ENCODE assay signal across 8 mouse cellular contexts in genomic region chr8:105518436-105519313, GRCm38 (mm10). TPM values are rescaled to one million over a fixed set of nuclear protein-coding genes. Genes with fewer than 3 reads are reported as not detected.
DNase-seq lines count a peak whose midpoint lies in the region; ATAC-seq and TF ChIP-seq lines count a peak whose summit lies in the region.

Gene Hsd11b2, plus strand, starts transcription at chr8:105518755.

- H3K36me3 ChIP-seq in forebrain, embryonic 14.5 days (ENCODE audit: control insufficient read depth, insufficient read depth, low read length): peaks cover 12% of the 10 kb centered on the region
- 0 out of 2 replicates have a peak, but pooled peaks cover 3% of the 10 kb centered on the region for H3K36me3 ChIP-seq in hindbrain, embryonic 16.5 days (ENCODE audit: control insufficient read depth, insufficient read depth, low read length)
- H3K36me3 ChIP-seq in limb, embryonic 11.5 days (ENCODE audit: control insufficient read depth, insufficient read depth, low read length): peaks cover 11% of the 10 kb centered on the region; the same call in 1 of the 2 replicates
- peaks cover 18% of the 10 kb centered on the region for H3K36me3 ChIP-seq in midbrain, embryonic 10.5 days
- H3K36me3 ChIP-seq in spleen, adult 2 months (ENCODE audit: control insufficient read depth, insufficient read depth, low read length): peaks cover 8% of the 10 kb centered on the region

- H3K27me3 ChIP-seq in forebrain, embryonic 14.5 days (replicated peaks; ENCODE audit: control insufficient read depth, insufficient read depth, low read length): peaks cover 15% of the 10 kb centered on the region
- no peaks in the 10 kb centered on the region for H3K27me3 ChIP-seq in hindbrain, embryonic 16.5 days (replicated peaks; ENCODE audit: control insufficient read depth, insufficient read depth, low read length)
- no peaks in the 10 kb centered on the region for H3K27me3 ChIP-seq in limb, embryonic 11.5 days (ENCODE audit: control insufficient read depth, insufficient read depth, low read length)
- H3K27me3 ChIP-seq in midbrain, embryonic 10.5 days (ENCODE audit: low read depth, poor library complexity, severe bottlenecking): peaks cover 44% of the 10 kb centered on the region
- H3K27me3 ChIP-seq in spleen, adult 2 months (ENCODE audit: control insufficient read depth, insufficient read depth, low read length): peaks cover 6% of the 10 kb centered on the region; the same call in 1 of the 2 replicates

- ATAC-seq in cerebellum, adult (ENCODE audit: insufficient number of reproducible peaks, low FRiP score, low TSS enrichment): no peak
- peak; percentile 80 for ATAC-seq in forebrain, embryonic 14.5 days
- peak; percentile 71 for ATAC-seq in hindbrain, embryonic 16.5 days
- peak; percentile 49 for ATAC-seq in limb, embryonic 11.5 days (ENCODE audit: insufficient number of reproducible peaks, low FRiP score, low TSS enrichment, low read depth)

- H3K4me1 ChIP-seq in forebrain, embryonic 14.5 days (ENCODE audit: control insufficient read depth, insufficient read depth, low read length): peaks cover 11% of the 10 kb centered on the region
- H3K4me1 ChIP-seq in hindbrain, embryonic 16.5 days (ENCODE audit: control insufficient read depth, insufficient read depth, low read depth, low read length): peaks cover 13% of the 10 kb centered on the region
- peaks cover 62% of the 10 kb centered on the region for H3K4me1 ChIP-seq in limb, embryonic 11.5 days (ENCODE audit: control insufficient read depth, insufficient read depth, low read length)
- peaks cover 78% of the 10 kb centered on the region for H3K4me1 ChIP-seq in midbrain, embryonic 10.5 days
- H3K4me1 ChIP-seq in spleen, adult 2 months (ENCODE audit: control insufficient read depth, insufficient read depth, insufficient read length): peaks cover 6% of the 10 kb centered on the region

- H3K9me3 ChIP-seq in forebrain, embryonic 14.5 days (replicated peaks; ENCODE audit: control insufficient read depth, low read length): no peaks in the 10 kb centered on the region
- no peaks in the 10 kb centered on the region for H3K9me3 ChIP-seq in hindbrain, embryonic 16.5 days (ENCODE audit: control insufficient read depth, low read length)
- H3K9me3 ChIP-seq in limb, embryonic 11.5 days (ENCODE audit: control insufficient read depth, low read length): no peaks in the 10 kb centered on the region
- no peaks in the 10 kb centered on the region for H3K9me3 ChIP-seq in midbrain, embryonic 10.5 days (replicated peaks)

- DNase-seq in cerebellum, adult 9-11 months: peak; percentile 36
- DNase-seq in adrenal gland, postnatal 25 days: peak; percentile 55
- DNase-seq in forebrain, embryonic 14.5 days (ENCODE audit: low spot score): peak; percentile 65
- peak; percentile 89 for DNase-seq in limb, embryonic 11.5 days (ENCODE audit: low spot score)
- peak; percentile 76 for DNase-seq in midbrain, embryonic 10.5 days (ENCODE audit: low spot score)
- DNase-seq in spleen, adult 2 months (ENCODE audit: low read depth in 1 of 2, low spot score in 2 of 2): peak; percentile 42 to 45

- peak within 1 kb of the TSS; percentile 42 for H3K4me3 ChIP-seq in forebrain, embryonic 14.5 days (ENCODE audit: low read depth, low read length)
- peak within 1 kb of the TSS; percentile 55 for H3K4me3 ChIP-seq in hindbrain, embryonic 16.5 days (ENCODE audit: low read length)
- H3K4me3 ChIP-seq in limb, embryonic 11.5 days (ENCODE audit: low read depth, low read length): peak within 1 kb of the TSS; percentile 95
- peak within 1 kb of the TSS; percentile 90 for H3K4me3 ChIP-seq in midbrain, embryonic 10.5 days
- H3K4me3 ChIP-seq in spleen, adult 2 months (ENCODE audit: extremely low read depth, insufficient read depth, insufficient read length): peak within 1 kb of the TSS; percentile 56

- H3K4me2 ChIP-seq in forebrain, embryonic 14.5 days (ENCODE audit: low read length): peak within 1 kb of the TSS; percentile 76
- H3K4me2 ChIP-seq in hindbrain, embryonic 16.5 days (ENCODE audit: low read length): peak within 1 kb of the TSS; percentile 95
- H3K4me2 ChIP-seq in limb, embryonic 11.5 days (ENCODE audit: low read depth, severe bottlenecking): peak within 1 kb of the TSS; percentile 88

- WGBS in forebrain, embryonic 14.5 days: under 1% methylated on average over 64 of the region's 68 CpGs
- under 1% methylated on average over 53 of the region's 68 CpGs for WGBS in hindbrain, embryonic 16.5 days
- WGBS in limb, embryonic 11.5 days: under 1% methylated on average over 68 of the region's 68 CpGs
- under 1% methylated on average over 68 of the region's 68 CpGs for WGBS in midbrain, embryonic 10.5 days
- WGBS in spleen, adult 2 months: under 1% methylated on average over 68 of the region's 68 CpGs

- no peak for TF ChIP-seq POLR2A in spleen, adult 2 months (IDR thresholded peaks at IDR 0.05; ENCODE audit: low read depth, low read length)

- TF ChIP-seq CTCF in spleen, adult 2 months (IDR thresholded peaks at IDR 0.05; ENCODE audit: extremely low read depth, insufficient read depth, insufficient read length, insufficient replicate concordance): no peak

- no peak within 1 kb of the TSS for H3K27ac ChIP-seq in forebrain, embryonic 14.5 days (ENCODE audit: low read depth, low read length)
- peak within 1 kb of the TSS; percentile 52; the same call in 1 of the 2 replicates for H3K27ac ChIP-seq in hindbrain, embryonic 16.5 days (ENCODE audit: low read depth, low read length)
- H3K27ac ChIP-seq in limb, embryonic 11.5 days (replicated peaks; ENCODE audit: low read depth, low read length): peak within 1 kb of the TSS; percentile 93
- peak within 1 kb of the TSS; percentile 94 for H3K27ac ChIP-seq in midbrain, embryonic 10.5 days (replicated peaks)
- H3K27ac ChIP-seq in spleen, adult 2 months (ENCODE audit: insufficient read depth, low read length): no peak within 1 kb of the TSS

- H3K9ac ChIP-seq in forebrain, embryonic 14.5 days (ENCODE audit: low read length): peak within 1 kb of the TSS; percentile 66
- peak within 1 kb of the TSS; percentile 70 for H3K9ac ChIP-seq in hindbrain, embryonic 16.5 days (ENCODE audit: low read depth, low read length)
- H3K9ac ChIP-seq in limb, embryonic 11.5 days (ENCODE audit: low read length): peak within 1 kb of the TSS; percentile 99

RNA-seq across cellular contexts. Expression of gene Hsd11b2, which starts in this region (rescaled TPM):
- total RNA-seq in adrenal gland, postnatal 25 days (2021): 0.15 TPM in 1 of 2 replicates, not detected in the other
- 1.1 and 1.8 TPM in 2 replicates for polyA plus RNA-seq in forebrain, embryonic 14.5 days (2014; fragmentation: Nextera tagmentation; extraction: Ambion mirVana)
- polyA plus RNA-seq in hindbrain, embryonic 16.5 days (2015; fragmentation: Nextera tagmentation; extraction: Ambion mirVana): 6.9 and 8.8 TPM in 2 replicates
- 64.2 and 71.0 TPM in 2 replicates for polyA plus RNA-seq in limb, embryonic 11.5 days (2014; fragmentation: Nextera tagmentation; extraction: Ambion mirVana)
- 28.8 and 30.2 TPM in 2 replicates for polyA plus RNA-seq in midbrain, embryonic 10.5 days (2016; fragmentation: Nextera tagmentation; extraction: Ambion mirVana)
- polyA plus RNA-seq in spleen, adult 2 months (2012; rRNA removed): 0.44 and 0.62 TPM in 2 replicates

Comparison
In these comparisons a context has a peak if more than half of its experiments do, and no peak if none do; other contexts are left out.
1. Peak in DNase-seq in adrenal gland, postnatal 25 days; RNA of the gene not detected or under 1 TPM.
2. Peak in DNase-seq and H3K4me3 ChIP-seq in spleen, adult 2 months; RNA of the gene not detected or under 1 TPM.
3. DNase-seq: peak in every context shown above with its lines; median percentile 89 in limb, embryonic 11.5 days; 76 in midbrain, embryonic 10.5 days; 65 in forebrain, embryonic 14.5 days; 55 in adrenal gland, postnatal 25 days; 44 in spleen, adult 2 months; 36 in cerebellum, adult 9-11 months.
4. H3K27ac ChIP-seq: peak in hindbrain, embryonic 16.5 days (single experiment), limb, embryonic 11.5 days (single experiment) and midbrain, embryonic 10.5 days (single experiment); none in forebrain, embryonic 14.5 days (single experiment) and spleen, adult 2 months (single experiment).
5. H3K4me3 ChIP-seq: peak in every context shown above with its lines; median percentile 95 in limb, embryonic 11.5 days; 90 in midbrain, embryonic 10.5 days; 56 in spleen, adult 2 months; 55 in hindbrain, embryonic 16.5 days; 42 in forebrain, embryonic 14.5 days.
6. Peak in every context shown above with its lines, with median percentiles within 50 percentile points of each other: H3K4me2 ChIP-seq and H3K9ac ChIP-seq.